Mouse (Mus musculus) heart, embryonic 10.5 days (tissue): Measurements from ENCODE around the gene Nup188. TPM values are rescaled to one million over a fixed set of nuclear protein-coding genes. Genes with fewer than 3 reads are reported as not detected.

ENCODE experiments used
- DNase-seq: peaks from one replicate; pipeline ENCODE4 v3.0.0-alpha.2; 2017; ENCODE audit warnings: low spot score
- H3K27ac ChIP-seq: fragments of 300-500 bp; sonication (generic); 2 replicates; pipeline ENCODE4 v1.5.1; 2016; ENCODE audit warnings: mild to moderate bottlenecking
- H3K27me3 ChIP-seq: fragments of 300-500 bp; sonication (generic); 2 replicates; pipeline ENCODE4 v1.6.1; 2016; ENCODE audit warnings: mild to moderate bottlenecking; ENCODE audit not compliant: poor library complexity, insufficient read depth, severe bottlenecking
- H3K36me3 ChIP-seq: fragments of 300-500 bp; sonication (generic); 2 replicates; pipeline ENCODE4 v1.6.1; 2016; ENCODE audit warnings: mild to moderate bottlenecking, moderate library complexity
- H3K4me1 ChIP-seq: fragments of 300-500 bp; sonication (generic); 2 replicates; pipeline ENCODE4 v1.6.1; 2016; ENCODE audit warnings: mild to moderate bottlenecking
- H3K4me3 ChIP-seq: fragments of 300-500 bp; sonication (generic); 2 replicates; pipeline ENCODE4 v1.5.1; 2016; ENCODE audit warnings: mild to moderate bottlenecking, moderate library complexity
- H3K9me3 ChIP-seq: fragments of 300-500 bp; sonication (generic); 2 replicates; pipeline ENCODE4 v1.6.1; 2016; ENCODE audit warnings: mild to moderate bottlenecking, moderate library complexity
- WGBS: fragments of 180-500 bp; shearing (Covaris S2); methylation state at CpG from one replicate; pipeline ENCODE4 v1.1.7; 2016; 5-methylcytosine and 5-hydroxymethylcytosine counted together
- polyA plus RNA-seq: library from polyadenylated mRNA; unstranded; fragments of >200 nt; fragmentation: Nextera tagmentation; extraction: Ambion mirVana; gene quantifications from 2 replicates; pipeline ENCODE4 v1.2.1, GENCODE M21; 2016

Gene Nup188
- polyA plus RNA-seq, 1 experiment from 2014 or later: 46.5 TPM

GRCm38 (mm10) chr2:30249182-30249581 lies 37.0 kb upstream of the Nup188 start:
- Histone ChIP-seq H3K27ac (no peak overlapping the region), H3K4me1 (peaks cover 23% of the 10 kb centered on the region), H3K4me3 (no peak overlapping the region), H3K36me3 (peaks cover 73% of the 10 kb centered on the region), H3K27me3 (no peaks in the 10 kb centered on the region), H3K9me3 (no peaks in the 10 kb centered on the region)
- no peak for DNase-seq
- 98% methylated on average over 3 of the region's 3 CpGs for WGBS

DNA sequence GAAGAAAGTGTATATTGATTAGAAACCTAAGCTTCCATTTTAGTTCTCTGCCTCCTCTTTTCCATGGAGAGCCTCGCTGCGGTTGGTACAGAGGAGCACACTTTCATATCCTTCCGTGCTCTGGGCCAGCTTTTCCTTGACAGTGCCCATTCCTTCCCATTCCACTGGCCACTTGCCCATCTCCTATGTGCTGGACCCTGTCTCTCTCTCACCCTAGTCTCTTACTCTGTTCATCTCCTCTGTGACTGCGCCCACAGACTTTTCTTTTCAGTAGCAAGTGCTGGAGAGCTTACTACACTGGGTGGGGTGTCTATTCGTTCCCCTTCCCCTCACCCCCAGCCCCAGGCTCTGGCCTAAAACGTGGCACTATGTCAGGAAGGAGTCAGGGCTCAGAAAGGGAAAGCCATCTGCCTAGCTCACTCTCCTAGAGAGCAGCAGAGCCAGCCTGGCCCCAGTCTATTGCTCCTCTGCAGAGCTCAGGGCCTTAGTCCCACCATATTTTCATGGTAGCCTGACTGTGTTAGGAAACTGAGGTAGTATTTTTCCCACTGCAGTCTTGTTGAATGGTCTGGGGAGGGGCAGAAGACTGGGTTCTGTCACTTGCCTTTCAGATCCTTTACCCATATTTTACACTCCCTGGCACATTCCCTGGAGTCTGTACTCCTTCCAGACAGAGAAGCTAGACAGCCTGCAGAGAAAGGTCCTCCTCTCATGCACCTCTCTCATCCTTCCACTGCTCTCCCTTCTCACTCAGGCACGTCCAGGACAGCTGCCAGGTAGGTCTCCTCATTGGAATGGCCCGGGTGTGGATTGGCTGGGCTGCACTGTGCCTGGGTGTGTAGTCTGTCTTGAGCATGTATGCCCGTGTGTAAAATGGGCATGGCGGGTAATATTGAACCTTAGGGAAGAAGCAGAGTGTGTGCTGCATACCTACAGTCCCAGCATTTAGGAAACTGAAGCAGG lies 35.8 kb upstream of the Nup188 start:
- peaks cover 71% of the 10 kb centered on the region for H3K36me3 ChIP-seq
- H3K27ac ChIP-seq: no peak overlapping the region

GRCm38 (mm10) chr2:30251417-30252104 lies 34.6 kb upstream of the Nup188 start:
- no peak for DNase-seq
- Histone ChIP-seq H3K27ac (peak overlapping the region; percentile 62; the same call in 1 of the 2 replicates), H3K4me3 (no peak overlapping the region), H3K27me3 (no peaks in the 10 kb centered on the region), H3K9me3 (no peaks in the 10 kb centered on the region), H3K36me3 (peaks cover 80% of the 10 kb centered on the region), H3K4me1 (peaks cover 23% of the 10 kb centered on the region)
- WGBS: 65% methylated on average over 5 of the region's 5 CpGs

More for the DNA sequence above, 35.8 kb upstream of the Nup188 start:
- no peak overlapping the region for H3K4me3 ChIP-seq
- no peaks in the 10 kb centered on the region for H3K9me3 ChIP-seq
- 87% methylated on average over 10 of the region's 10 CpGs for WGBS
- no peak for DNase-seq
- peaks cover 23% of the 10 kb centered on the region for H3K4me1 ChIP-seq
- H3K27me3 ChIP-seq: no peaks in the 10 kb centered on the region

DNA sequence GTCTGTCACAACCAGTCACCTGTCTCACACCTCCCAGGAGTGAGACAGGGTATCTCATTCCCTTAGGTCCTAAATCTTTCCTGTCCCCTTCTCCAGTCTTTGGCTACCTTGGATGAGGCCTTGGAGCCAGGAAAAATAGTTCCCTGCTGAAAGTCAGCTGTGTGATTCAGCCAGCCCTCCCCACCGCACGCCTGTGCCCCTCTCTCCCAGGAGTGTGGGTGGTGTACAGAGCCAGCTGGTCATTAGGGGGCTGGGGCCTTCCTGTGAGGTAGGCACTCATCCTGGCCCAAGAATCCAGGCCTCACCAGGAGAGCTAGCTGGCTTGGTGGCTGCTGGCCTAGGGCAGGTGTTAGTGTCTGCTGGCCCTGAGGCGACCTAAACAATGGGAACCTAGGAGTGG lies 33.7 kb upstream of the Nup188 start:
- no peak for DNase-seq
- H3K27ac ChIP-seq: no peak overlapping the region
- 85% methylated on average over 3 of the region's 3 CpGs for WGBS
- no peaks in the 10 kb centered on the region for H3K27me3 ChIP-seq
- no peaks in the 10 kb centered on the region for H3K9me3 ChIP-seq
- H3K4me3 ChIP-seq: no peak overlapping the region
- H3K36me3 ChIP-seq: peaks cover 85% of the 10 kb centered on the region
- H3K4me1 ChIP-seq: peaks cover 23% of the 10 kb centered on the region

DNA sequence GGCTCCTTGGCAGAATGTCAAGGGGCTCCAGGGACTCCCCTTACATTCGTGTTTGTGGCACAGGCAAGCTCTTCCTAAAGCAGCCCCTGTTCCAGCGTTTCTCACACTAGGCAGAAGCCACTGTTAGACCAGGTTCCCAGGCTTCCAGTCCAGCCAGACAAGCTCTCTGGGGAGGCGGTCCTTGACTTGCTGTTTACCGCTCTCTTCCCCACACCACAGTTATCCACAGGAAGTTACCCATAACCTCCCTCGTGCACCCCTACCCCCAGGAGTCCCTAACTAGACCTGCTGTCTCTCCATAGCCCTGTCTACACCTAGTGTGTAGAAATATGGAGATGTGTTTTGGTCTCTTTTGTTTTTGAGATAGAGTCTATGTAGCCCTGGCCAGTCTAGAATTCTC lies 32.4 kb upstream of the Nup188 start:
- WGBS: 68% methylated on average over 5 of the region's 5 CpGs
- no peak for DNase-seq
- Histone ChIP-seq H3K27me3 (no peaks in the 10 kb centered on the region), H3K4me3 (no peak overlapping the region), H3K4me1 (peaks cover 34% of the 10 kb centered on the region), H3K27ac (no peak overlapping the region), H3K36me3 (peaks cover 85% of the 10 kb centered on the region), H3K9me3 (no peaks in the 10 kb centered on the region)

GRCm38 (mm10) chr2:30255631-30256395 lies 30.4 kb upstream of the Nup188 start:
- no peak overlapping the region for H3K27ac ChIP-seq
- H3K4me1 ChIP-seq: peaks cover 46% of the 10 kb centered on the region
- H3K27me3 ChIP-seq: no peaks in the 10 kb centered on the region
- no peaks in the 10 kb centered on the region for H3K9me3 ChIP-seq
- H3K36me3 ChIP-seq: peaks cover 85% of the 10 kb centered on the region
- no peak for DNase-seq
- H3K4me3 ChIP-seq: no peak overlapping the region
- whole genome bisulfite sequencing: 94% methylated on average over 42 of the region's 42 CpGs

GRCm38 (mm10) chr2:30256616-30257350 lies 29.4 kb upstream of the Nup188 start:
- no peaks in the 10 kb centered on the region for H3K9me3 ChIP-seq
- peaks cover 88% of the 10 kb centered on the region for H3K36me3 ChIP-seq
- H3K27me3 ChIP-seq: no peaks in the 10 kb centered on the region
- no peak overlapping the region for H3K4me3 ChIP-seq
- WGBS: 95% methylated on average over 30 of the region's 30 CpGs
- DNase-seq: no peak
- no peak overlapping the region for H3K27ac ChIP-seq
- H3K4me1 ChIP-seq: peaks cover 40% of the 10 kb centered on the region

- H3K27ac ChIP-seq: peak overlapping the region; percentile 42
- H3K27me3 ChIP-seq: no peaks in the 10 kb centered on the region
- no peaks in the 10 kb centered on the region for H3K9me3 ChIP-seq
- no peak overlapping the region for H3K4me3 ChIP-seq
- DNase-seq: no peak
- 88% methylated on average over 7 of the region's 7 CpGs for WGBS
- peaks cover 30% of the 10 kb centered on the region for H3K4me1 ChIP-seq
- peaks cover 88% of the 10 kb centered on the region for H3K36me3 ChIP-seq
These were observed 28.3 kb upstream of the Nup188 start for GRCm38 (mm10) chr2:30257699-30258460.

DNA sequence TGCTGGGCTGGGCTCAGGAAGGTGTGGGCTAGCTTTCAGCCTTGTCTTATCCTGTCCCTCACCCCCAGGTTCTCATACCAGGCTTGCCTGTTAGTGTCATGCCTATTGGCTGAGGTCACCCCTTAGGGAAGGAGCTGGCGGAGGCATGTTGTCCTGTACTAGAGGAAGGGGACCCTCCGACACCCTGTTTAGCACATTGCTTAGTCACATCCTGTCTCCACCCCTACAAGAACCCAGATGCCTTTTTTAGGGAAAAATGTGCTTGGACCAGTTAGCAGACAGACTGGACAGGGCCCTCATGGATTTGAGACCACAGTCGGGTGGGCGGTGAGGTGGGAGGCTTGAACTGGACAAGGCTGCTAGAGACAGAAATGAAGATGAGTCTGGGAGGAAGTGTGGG lies 27.6 kb upstream of the Nup188 start:
- Histone ChIP-seq H3K9me3 (no peaks in the 10 kb centered on the region), H3K4me3 (0 out of 2 replicates have a peak overlapping the region, but pooled peaks have one; percentile 3), H3K4me1 (peaks cover 32% of the 10 kb centered on the region), H3K27ac (peak overlapping the region; percentile 42; the same call in 1 of the 2 replicates), H3K27me3 (no peaks in the 10 kb centered on the region), H3K36me3 (peaks cover 90% of the 10 kb centered on the region)
- no peak for DNase-seq
- 57% methylated on average over 4 of the region's 4 CpGs for WGBS

DNA sequence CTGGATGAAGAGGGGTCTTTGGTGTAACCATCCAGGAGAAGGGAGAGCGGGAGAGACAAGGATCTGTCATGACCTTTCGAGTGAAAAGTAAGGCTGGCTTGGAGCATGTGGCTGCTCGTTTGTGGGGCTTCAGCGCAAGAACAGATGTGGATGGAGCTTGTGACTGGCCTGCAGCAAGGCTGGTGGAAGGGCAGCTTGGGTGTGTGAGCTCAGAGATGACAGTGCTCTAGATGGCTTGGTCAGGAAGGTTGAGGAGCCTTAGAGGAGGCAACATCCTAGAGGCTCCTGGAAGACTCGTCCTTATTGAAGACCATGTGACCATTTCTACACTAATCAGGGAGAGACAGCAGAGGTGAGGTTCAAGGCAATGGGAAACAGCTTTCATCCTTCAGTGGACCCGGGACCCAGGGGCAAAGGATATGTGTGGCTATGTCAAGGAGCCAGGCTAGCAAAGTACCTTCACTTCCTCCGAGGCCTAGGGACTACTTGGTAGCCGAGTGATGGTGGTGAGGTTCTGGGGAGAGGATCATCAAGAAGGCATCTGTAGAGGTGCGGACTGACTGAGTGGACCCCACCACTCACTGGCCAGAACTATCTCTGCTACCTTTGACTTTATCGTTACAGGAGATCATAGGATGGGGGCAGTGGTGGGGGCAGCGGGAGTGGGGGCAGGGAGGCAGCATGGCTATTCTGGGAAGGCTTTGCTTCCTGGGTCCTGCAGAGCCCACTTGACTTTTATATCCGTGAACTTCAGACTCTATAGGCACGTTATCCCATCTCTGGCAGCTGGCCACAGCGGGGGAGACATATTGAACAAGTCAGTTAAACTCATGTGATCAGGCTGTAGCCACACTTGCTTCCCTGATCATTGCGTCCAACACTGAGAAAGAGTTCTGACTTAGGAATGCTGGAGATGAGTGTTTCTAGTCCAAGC lies 26.8 kb upstream of the Nup188 start:
- peak overlapping the region; percentile 42 for H3K27ac ChIP-seq
- no peak overlapping the region for H3K4me3 ChIP-seq
- no peaks in the 10 kb centered on the region for H3K27me3 ChIP-seq
- 78% methylated on average over 15 of the region's 15 CpGs for WGBS
- no peak for DNase-seq
- H3K4me1 ChIP-seq: peaks cover 31% of the 10 kb centered on the region
- H3K9me3 ChIP-seq: no peaks in the 10 kb centered on the region
- H3K36me3 ChIP-seq: peaks cover 96% of the 10 kb centered on the region
